Mouse (Mus musculus): ENCODE data around the gene Dhh. TPM values are rescaled to one million over a fixed set of nuclear protein-coding genes. Genes with fewer than 3 reads are reported as not detected.
"Not testable (repeated sequence)": the region's sequence is repeated elsewhere in the genome, so short reads cannot be mapped to it uniquely, and the experiment has no call there.

Dhh gene
- polyA plus RNA-seq, 1 experiment from 2014 or later, result 1.6 TPM

DNA sequence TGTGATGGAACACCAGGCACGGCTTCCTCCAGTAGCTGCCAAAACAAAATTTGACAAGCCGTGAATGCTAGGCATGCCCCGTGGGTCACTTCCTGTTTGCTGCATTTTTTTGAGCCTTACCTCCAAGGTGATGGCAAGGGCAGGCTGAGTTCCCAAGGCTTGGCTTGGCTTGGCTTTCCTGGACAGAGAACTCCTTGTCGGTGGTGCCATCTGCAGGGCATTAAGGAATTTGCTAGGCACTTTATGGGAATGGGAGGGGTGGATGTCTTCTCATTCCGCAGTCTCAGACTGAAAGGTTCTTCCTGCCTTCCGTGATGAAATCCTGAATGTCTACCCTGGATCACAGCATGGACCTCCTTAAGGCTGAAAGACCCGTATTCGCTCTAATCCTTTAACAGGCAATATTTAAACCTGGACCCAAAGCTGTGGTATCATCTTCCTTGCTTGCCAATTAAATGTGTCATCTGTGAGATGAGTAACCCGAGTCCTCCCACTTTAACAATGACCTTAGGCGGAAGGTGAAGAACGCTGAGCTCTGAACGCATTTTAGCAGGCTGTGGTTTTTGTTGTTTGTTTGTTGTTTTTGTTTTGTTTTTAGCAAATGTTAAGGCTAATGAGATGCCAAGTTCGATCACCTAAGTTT is 30.4 kb upstream of the Dhh start:
- Histone ChIP-seq H3K4me1 (peaks cover 10% of the 10 kb centered on the region; the same call in 1 of the 2 replicates), H3K27ac (no peak overlapping the region), H3K4me2 (replicated peaks) (0 out of 2 replicates have a peak overlapping the region, but pooled peaks have one; percentile 2), H3K36me3 (peaks cover 8% of the 10 kb centered on the region; the same call in 1 of the 2 replicates), H3K4me3 (no peak overlapping the region), H3K9me3 (no peaks in the 10 kb centered on the region), H3K27me3 (replicated peaks) (no peaks in the 10 kb centered on the region), H3K9ac (no peak overlapping the region)
- WGBS, result 19% methylated on average over 13 of the region's 13 CpGs
- no peak for ATAC-seq (ENCODE audit: low FRiP score, low read depth)

DNA sequence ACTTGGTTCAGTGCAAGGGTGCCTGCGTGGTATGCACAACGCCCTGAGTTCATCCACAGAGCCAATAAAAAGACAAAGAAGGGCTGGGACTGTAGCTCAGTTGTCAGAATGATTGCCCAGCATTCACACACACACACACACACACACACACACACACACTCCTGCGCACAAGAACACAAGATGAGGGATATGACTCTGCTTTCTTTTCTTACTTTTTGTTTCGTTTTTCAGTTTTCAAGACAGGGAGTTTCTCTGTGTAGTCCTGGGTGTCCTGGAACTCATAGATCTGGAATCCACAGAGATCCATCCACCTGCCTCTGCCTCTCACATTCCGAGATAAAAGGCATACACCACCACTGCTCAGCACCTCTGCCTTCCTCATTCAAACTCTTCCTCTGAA is 29.2 kb upstream of the Dhh start:
- peaks cover 6% of the 10 kb centered on the region; the same call in 1 of the 2 replicates for H3K4me1 ChIP-seq
- peaks cover 8% of the 10 kb centered on the region; the same call in 1 of the 2 replicates for H3K36me3 ChIP-seq
- no peak overlapping the region for H3K9ac ChIP-seq
- no peak overlapping the region for H3K4me3 ChIP-seq
- ATAC-seq (ENCODE audit: low FRiP score, low read depth), result no peak
- H3K9me3 ChIP-seq, result no peaks in the 10 kb centered on the region
- no peak overlapping the region for H3K4me2 ChIP-seq (replicated peaks)
- no peaks in the 10 kb centered on the region for H3K27me3 ChIP-seq (replicated peaks)
- 73% methylated on average over 5 of the region's 5 CpGs for WGBS
- H3K27ac ChIP-seq, result no peak overlapping the region

DNA sequence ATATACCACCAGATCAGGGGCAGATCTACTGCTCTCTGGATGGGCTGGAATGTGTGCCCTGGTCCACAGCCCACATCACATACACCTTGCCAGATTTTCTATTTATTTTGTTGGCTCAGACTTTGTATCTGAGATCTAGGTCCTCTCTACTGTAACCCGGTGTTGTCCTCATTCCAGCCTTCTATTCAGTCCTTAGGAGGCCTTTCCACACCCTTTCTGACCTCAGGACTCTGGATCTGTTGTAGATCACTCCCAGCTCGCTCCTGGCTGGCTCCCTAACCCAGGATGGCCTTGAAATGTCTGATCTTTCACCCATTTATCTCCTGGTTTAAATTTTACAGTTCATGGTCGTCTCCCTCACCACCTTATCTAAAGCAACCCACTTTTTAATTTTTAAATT is 26.3 kb upstream of the Dhh start:
- no peak overlapping the region for H3K9ac ChIP-seq
- no peaks in the 10 kb centered on the region for H3K36me3 ChIP-seq
- 77% methylated on average over 3 of the region's 3 CpGs for WGBS
- no peak overlapping the region for H3K4me2 ChIP-seq (replicated peaks)
- H3K9me3 ChIP-seq, result no peaks in the 10 kb centered on the region
- no peak overlapping the region for H3K27ac ChIP-seq
- no peak for ATAC-seq (ENCODE audit: low FRiP score, low read depth)
- no peaks in the 10 kb centered on the region for H3K27me3 ChIP-seq (replicated peaks)
- no peaks in the 10 kb centered on the region for H3K4me1 ChIP-seq
- no peak overlapping the region for H3K4me3 ChIP-seq

DNA sequence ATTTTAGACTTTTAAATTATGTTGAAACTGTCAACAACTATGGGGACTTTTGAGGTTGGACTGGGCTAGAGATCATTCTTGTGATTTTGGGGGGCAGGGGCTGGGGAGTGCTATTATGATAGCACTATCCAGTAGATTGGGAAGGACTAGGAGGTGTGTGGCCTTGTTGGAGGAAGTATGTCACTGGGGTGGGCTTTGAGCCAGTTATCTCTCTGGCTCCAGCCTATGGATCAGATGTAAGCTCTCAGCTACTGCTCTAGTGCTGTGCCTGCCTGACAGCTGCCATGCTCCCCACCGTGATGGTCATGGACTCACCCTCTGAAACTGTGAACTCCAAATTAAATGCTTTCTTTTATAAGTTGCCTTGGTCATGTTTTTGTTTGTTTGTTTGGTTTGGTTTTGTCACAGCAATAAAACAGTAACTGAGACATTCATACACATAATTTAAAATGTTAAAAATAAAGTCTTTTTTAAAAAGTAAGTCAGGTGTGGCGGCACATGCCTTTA is 24.7 kb upstream of the Dhh start:
- no peaks in the 10 kb centered on the region for H3K9me3 ChIP-seq
- no peak overlapping the region for H3K27ac ChIP-seq
- H3K36me3 ChIP-seq, result no peaks in the 10 kb centered on the region
- no peaks in the 10 kb centered on the region for H3K27me3 ChIP-seq (replicated peaks)
- no peak overlapping the region for H3K4me3 ChIP-seq
- H3K4me1 ChIP-seq, result peaks cover 5% of the 10 kb centered on the region; the same call in 1 of the 2 replicates
- WGBS, result 91% methylated on average over 2 of the region's 2 CpGs
- no peak overlapping the region for H3K4me2 ChIP-seq (replicated peaks)
- ATAC-seq (ENCODE audit: low FRiP score, low read depth), result no peak
- no peak overlapping the region for H3K9ac ChIP-seq

DNA sequence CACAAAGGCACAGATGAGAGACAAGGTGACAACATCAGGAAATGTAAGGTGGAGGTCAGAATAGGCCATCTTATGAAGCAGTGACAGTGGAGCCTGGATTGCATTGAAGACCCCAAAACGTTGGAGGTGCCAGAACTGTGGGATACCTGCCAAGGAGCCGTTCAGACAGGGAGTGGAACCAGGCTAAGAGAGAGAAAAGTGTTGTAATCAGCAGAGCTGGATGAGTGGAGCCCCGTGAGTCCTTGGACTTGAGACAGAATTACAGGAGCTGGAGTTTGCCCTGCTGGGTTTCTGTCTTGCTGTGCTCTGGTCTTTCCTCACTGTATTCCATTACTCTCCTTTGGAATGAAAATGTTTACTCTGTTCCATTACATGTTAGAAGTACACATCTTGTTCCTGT is 24.2 kb upstream of the Dhh start:
- Histone ChIP-seq H3K27ac (no peak overlapping the region), H3K9ac (no peak overlapping the region), H3K27me3 (replicated peaks) (no peaks in the 10 kb centered on the region), H3K36me3 (no peaks in the 10 kb centered on the region), H3K4me3 (no peak overlapping the region), H3K4me2 (replicated peaks) (no peak overlapping the region), H3K9me3 (no peaks in the 10 kb centered on the region), H3K4me1 (peaks cover 5% of the 10 kb centered on the region; the same call in 1 of the 2 replicates)
- ATAC-seq (ENCODE audit: low FRiP score, low read depth), result no peak
- WGBS, result 64% methylated on average over 3 of the region's 3 CpGs

DNA sequence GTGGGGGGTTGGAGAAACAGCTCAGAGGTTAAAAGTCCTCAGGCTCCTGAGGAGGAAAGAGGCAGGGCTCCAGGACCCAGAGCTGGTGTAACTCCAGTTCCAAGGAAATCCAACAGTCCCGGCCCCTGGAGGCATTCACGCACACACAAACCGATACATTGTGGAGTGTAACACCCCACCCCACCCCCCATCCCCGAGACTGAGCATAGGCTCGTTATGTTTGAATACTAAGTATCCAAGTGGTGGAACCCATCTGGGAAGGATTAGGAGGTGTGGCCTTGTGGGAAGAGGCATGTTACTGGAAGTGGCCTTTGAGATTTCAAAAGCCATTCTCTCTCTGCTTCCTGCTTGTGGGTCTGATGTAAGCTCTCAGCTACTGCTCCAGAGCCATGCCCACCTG is 23.2 kb upstream of the Dhh start:
- H3K4me1 ChIP-seq, result peaks cover 9% of the 10 kb centered on the region

DNA sequence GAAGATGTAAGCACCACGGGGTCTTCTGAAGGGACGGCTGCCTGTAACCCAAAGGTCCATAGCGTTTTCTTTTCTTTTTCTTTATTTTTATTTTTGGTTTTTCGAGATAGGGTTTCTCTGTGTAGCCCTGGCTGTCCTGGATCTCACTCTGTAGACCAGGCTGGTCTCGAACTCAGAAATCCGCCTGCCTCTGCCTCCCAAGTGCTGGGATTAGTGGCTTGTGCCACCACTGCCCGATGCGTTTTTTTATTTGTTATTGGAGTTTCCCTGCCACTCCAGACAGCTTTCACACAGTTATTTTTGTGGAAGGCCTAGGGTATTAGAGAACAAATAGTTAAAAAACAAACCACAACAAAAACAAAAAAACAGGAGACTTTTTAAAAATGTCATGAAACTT is 20.2 kb upstream of the Dhh start:
- Histone ChIP-seq H3K4me1 (peaks cover 26% of the 10 kb centered on the region), H3K4me3 (peak overlapping the region; percentile 88), H3K9ac (peak overlapping the region; percentile 45; the same call in 1 of the 2 replicates), H3K4me2 (replicated peaks) (peak overlapping the region; percentile 83), H3K27ac (peak overlapping the region; percentile 37; the same call in 1 of the 2 replicates), H3K36me3 (peaks cover 15% of the 10 kb centered on the region)
- not testable (repeated sequence) for H3K9me3 ChIP-seq; H3K27me3 ChIP-seq (replicated peaks); ATAC-seq (ENCODE audit: low FRiP score, low read depth)
- 27% methylated on average over 8 of the region's 8 CpGs for WGBS

More for the DNA sequence above, 23.2 kb upstream of the Dhh start:
- Histone ChIP-seq H3K4me2 (replicated peaks) (no peak overlapping the region), H3K4me3 (no peak overlapping the region), H3K9ac (no peak overlapping the region), H3K9me3 (no peaks in the 10 kb centered on the region), H3K27me3 (replicated peaks) (no peaks in the 10 kb centered on the region), H3K36me3 (no peaks in the 10 kb centered on the region), H3K27ac (no peak overlapping the region)
- no peak for ATAC-seq (ENCODE audit: low FRiP score, low read depth)
- WGBS, result 87% methylated on average over 5 of the region's 5 CpGs

DNA sequence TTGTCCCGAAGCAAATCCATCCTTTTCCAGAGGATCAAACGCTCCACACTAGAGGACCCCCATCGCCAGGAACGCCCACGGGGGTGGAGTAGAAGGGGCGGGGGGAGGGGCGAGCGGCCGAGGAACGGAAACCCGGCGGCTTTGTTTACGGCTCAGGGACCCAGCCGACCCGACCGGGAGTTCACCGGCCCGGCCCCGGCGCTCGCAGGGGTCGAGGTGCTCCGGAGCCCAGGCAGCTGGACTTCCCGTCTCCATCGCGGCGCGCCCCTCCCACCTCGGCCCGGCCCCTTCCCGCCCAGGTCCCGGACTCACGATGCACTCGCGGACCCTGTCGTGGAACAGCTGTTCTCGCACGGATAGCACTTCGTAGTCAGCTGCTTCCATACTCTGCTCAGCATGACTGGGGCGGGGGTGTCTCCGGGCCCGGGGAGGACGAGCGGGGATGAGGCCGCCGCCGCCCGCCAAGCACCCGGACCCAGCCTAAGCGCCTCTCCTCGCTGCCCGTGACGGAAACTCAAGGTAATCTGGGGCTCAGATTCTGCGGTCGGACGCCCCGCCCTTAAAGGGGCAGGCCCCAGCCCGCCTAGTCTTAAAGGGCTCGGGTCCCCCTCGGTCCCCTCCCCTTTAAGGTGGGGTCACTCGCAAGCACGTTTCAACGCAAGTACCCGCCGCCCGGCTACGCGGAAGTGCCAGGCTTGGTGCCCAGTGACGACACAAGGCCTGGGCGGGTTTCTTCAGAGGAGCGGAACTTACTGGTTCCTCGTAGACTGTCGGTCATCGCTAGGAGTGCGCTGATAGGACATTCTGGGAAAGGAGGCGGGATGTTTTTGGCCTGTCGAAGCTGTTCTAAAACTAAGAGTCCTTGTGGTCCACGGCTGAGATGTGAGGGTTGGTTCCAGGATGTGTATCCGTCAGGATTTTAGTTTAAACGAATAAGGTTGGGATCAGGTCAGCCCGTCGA is 19.5 kb upstream of the Dhh start, which contains the start of gene Lmbr1l:
Lmbr1l (minus strand) TSS at position 694 of the 961 bp plus-strand sequence.
- H3K27me3 ChIP-seq (replicated peaks), result no peaks in the 10 kb centered on the region
- ATAC-seq (ENCODE audit: low FRiP score, low read depth), result peak; percentile 98
- H3K27ac ChIP-seq, result peak within 1 kb of the TSS; percentile 89
- H3K4me1 ChIP-seq, result peaks cover 26% of the 10 kb centered on the region
- H3K9ac ChIP-seq, result peak within 1 kb of the TSS; percentile 90
- H3K36me3 ChIP-seq, result peaks cover 22% of the 10 kb centered on the region
- H3K4me3 ChIP-seq, result peak within 1 kb of the TSS; percentile 88
- under 1% methylated on average over 82 of the region's 82 CpGs for WGBS
- no peaks in the 10 kb centered on the region for H3K9me3 ChIP-seq
- H3K4me2 ChIP-seq (replicated peaks), result peak within 1 kb of the TSS; percentile 83

DNA sequence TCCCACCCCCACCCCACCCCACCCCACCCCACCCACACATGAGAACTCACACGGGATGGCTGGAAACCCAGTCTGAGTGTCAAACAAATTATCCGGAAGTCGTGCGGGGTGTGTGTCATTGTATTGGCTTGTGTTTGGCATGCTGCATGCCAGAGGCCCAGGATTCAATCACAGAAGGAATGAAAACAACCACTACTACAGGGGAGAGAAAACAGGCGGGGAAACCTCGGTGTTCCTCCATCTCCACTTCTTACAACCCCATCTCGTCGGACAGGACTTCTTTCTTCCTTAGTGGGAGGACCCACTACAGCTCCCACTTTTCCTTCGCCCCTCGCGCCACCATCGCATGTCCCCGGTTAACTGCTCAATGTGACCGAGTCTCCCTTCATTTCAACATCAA is 18.8 kb upstream of the Dhh start:
- H3K4me1 ChIP-seq, result peaks cover 26% of the 10 kb centered on the region
- 0 out of 2 replicates have a peak overlapping the region, but pooled peaks have one; percentile 89 for H3K27ac ChIP-seq
- peak overlapping the region; percentile 90 for H3K9ac ChIP-seq
- H3K4me3 ChIP-seq, result peak overlapping the region; percentile 88
- no peaks in the 10 kb centered on the region for H3K27me3 ChIP-seq (replicated peaks)
- no peak for ATAC-seq (ENCODE audit: low FRiP score, low read depth)
- WGBS, result 0% methylated on average over 14 of the region's 14 CpGs
- H3K9me3 ChIP-seq, result no peaks in the 10 kb centered on the region
- H3K36me3 ChIP-seq, result peaks cover 29% of the 10 kb centered on the region
- peak overlapping the region; percentile 83 for H3K4me2 ChIP-seq (replicated peaks)

DNA sequence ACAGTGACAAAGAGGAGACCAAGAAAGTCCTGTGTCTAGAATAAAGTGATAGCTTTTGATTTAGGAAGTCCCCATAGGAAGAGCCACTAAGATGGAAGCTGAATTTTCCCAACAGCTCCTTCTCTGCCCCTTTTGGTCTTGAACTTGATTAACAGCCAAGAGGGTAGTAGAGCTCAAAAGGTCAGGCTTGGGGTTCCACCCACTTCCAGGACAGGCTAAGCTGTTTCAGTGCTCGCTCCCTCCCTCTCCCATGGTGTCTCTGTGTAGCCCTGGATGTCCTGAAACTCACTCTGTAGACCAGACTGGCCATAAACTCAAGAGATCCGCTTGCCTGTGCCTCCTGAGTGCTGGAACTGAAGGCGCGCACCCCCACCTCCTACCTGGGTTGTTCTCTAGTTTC is 17.7 kb upstream of the Dhh start:
- peak overlapping the region; percentile 83 for H3K4me2 ChIP-seq (replicated peaks)
- H3K27me3 ChIP-seq (replicated peaks), result no peaks in the 10 kb centered on the region
- no peaks in the 10 kb centered on the region for H3K9me3 ChIP-seq
- peaks cover 26% of the 10 kb centered on the region for H3K4me1 ChIP-seq
- WGBS, result 90% methylated on average over 4 of the region's 4 CpGs
- H3K36me3 ChIP-seq, result peaks cover 40% of the 10 kb centered on the region
- peak overlapping the region; percentile 90; the same call in 1 of the 2 replicates for H3K9ac ChIP-seq
- H3K4me3 ChIP-seq, result peak overlapping the region; percentile 88; the same call in 1 of the 2 replicates
- ATAC-seq (ENCODE audit: low FRiP score, low read depth), result no peak
- H3K27ac ChIP-seq, result no peak overlapping the region

DNA sequence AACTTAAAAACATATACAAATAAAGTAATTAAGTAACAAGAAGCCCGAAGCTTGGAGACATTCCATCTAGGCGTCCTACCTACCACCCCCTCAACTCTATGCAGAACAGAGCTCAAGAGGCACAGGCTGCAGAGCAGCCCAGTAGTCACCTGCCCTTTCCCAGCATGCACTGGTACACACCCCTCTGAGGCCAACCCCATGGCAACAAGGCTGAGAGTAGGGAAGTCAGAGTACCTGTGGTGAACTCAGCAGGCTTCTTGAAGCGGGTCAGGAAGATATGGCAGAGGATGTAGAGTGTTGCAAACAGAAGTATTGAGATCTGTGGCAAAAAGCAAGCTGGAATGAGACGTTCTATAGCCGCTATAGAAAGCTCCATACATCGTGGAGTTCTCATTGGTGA is 16.6 kb upstream of the Dhh start:
- H3K4me3 ChIP-seq, result no peak overlapping the region
- no peak overlapping the region for H3K27ac ChIP-seq
- peaks cover 51% of the 10 kb centered on the region for H3K36me3 ChIP-seq
- no peak overlapping the region for H3K9ac ChIP-seq
- H3K4me2 ChIP-seq (replicated peaks), result 0 out of 2 replicates have a peak overlapping the region, but pooled peaks have one; percentile 3
- WGBS, result 90% methylated on average over 6 of the region's 6 CpGs
- no peak for ATAC-seq (ENCODE audit: low FRiP score, low read depth)
- H3K4me1 ChIP-seq, result peaks cover 26% of the 10 kb centered on the region
- no peaks in the 10 kb centered on the region for H3K9me3 ChIP-seq
- H3K27me3 ChIP-seq (replicated peaks), result no peaks in the 10 kb centered on the region

DNA sequence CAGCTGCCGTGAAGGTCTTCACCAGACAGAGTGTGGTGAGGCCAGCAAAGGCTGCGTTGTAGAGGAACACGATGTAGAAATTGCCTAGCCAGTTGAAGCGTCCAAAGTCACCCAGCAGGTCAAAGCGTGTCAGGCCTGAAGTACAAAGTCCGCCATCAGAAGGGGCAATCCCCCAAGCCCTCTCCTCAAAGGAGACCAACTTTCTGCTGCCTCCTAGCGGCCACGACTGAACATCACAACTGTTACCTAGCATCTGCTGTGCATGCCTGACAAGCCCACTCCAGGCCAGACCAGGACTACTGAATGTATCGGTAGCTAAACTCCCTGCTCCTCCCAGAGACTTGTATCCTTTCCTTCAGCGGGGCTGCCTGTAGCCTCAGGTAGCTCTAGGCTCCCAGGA is 6.4 kb upstream of the Dhh start:
- WGBS, result 25% methylated on average over 10 of the region's 10 CpGs
- no peak for ATAC-seq (ENCODE audit: low FRiP score, low read depth)
- H3K27ac ChIP-seq, result no peak overlapping the region

More for the DNA sequence above, 6.4 kb upstream of the Dhh start:
- Histone ChIP-seq H3K9me3 (no peaks in the 10 kb centered on the region), H3K36me3 (peaks cover 64% of the 10 kb centered on the region), H3K4me3 (no peak overlapping the region), H3K4me1 (no peaks in the 10 kb centered on the region), H3K9ac (no peak overlapping the region), H3K27me3 (replicated peaks) (peaks cover 10% of the 10 kb centered on the region), H3K4me2 (replicated peaks) (no peak overlapping the region)
